ENCODE assay signal across 10 mouse cellular contexts in genomic region chrX:140567711-140568407, GRCm38 (mm10). TPM values are rescaled to one million over a fixed set of nuclear protein-coding genes. Genes with fewer than 3 reads are reported as not detected.
DNase-seq lines count a peak whose midpoint lies in the region; ATAC-seq and TF ChIP-seq lines count a peak whose summit lies in the region.
"Had no signal": no experiment of that assay in that cellular context is flagged by ENCODE, and none has a peak within 500 bp of the region (broad histone marks: within the 10 kb centered on the region; RNA-seq: fewer than 3 reads in every experiment).

No protein-coding gene starts in this region.

- peaks cover 26% of the 10 kb centered on the region for H3K4me1 ChIP-seq in liver, postnatal 0 days (ENCODE audit: insufficient read depth)
- H3K4me1 ChIP-seq: midbrain, embryonic 15.5 days had no signal

- TF ChIP-seq CTCF in liver, postnatal 0 days (IDR thresholded peaks at IDR 0.05; ENCODE audit: low read depth) = no peak
- TF ChIP-seq CTCF in left cerebral cortex, adult 2 months (IDR thresholded peaks at IDR 0.05) = no peak

- H3K4me2 ChIP-seq in liver, postnatal 0 days (ENCODE audit: low read depth, low read length) = 0 out of 2 replicates have a peak overlapping the region, but pooled peaks have one; percentile 4
- H3K4me2 ChIP-seq: midbrain, embryonic 15.5 days had no signal

- H3K27me3 ChIP-seq in liver, postnatal 0 days (ENCODE audit: insufficient read depth, low read length) = no peaks in the 10 kb centered on the region

- DNase-seq in adrenal gland, postnatal 14 days = peak; percentile 57
- no peak for DNase-seq in adrenal gland, adult 8-10 months
- peak; percentile 41 for DNase-seq in urinary bladder, postnatal 14 days (ENCODE audit: low spot score)
- no peak for DNase-seq in urinary bladder, postnatal 10 days (ENCODE audit: low spot score)
- DNase-seq in liver, postnatal 0 days = peak; percentile 65
- no peak for DNase-seq in urinary bladder, adult 2 months (ENCODE audit: low spot score)
- DNase-seq in left cerebral cortex, adult 2 months (ENCODE audit: extremely low spot score in 1 of 2, low spot score in 2 of 2) = no peak

- no peaks in the 10 kb centered on the region for H3K9me3 ChIP-seq in liver, postnatal 0 days (ENCODE audit: low read length)
- H3K9me3 ChIP-seq: midbrain, embryonic 15.5 days had no signal

- intact Hi-C loops in left cerebral cortex, adult 2 months (cut with DNase I) = no loop called here

- peak; percentile 98 for ATAC-seq in liver, postnatal 0 days
- no peak for ATAC-seq in frontal cortex, adult (ENCODE audit: low TSS enrichment)
- ATAC-seq: midbrain, embryonic 15.5 days had no signal

- H3K27ac ChIP-seq in liver, postnatal 0 days (ENCODE audit: low read depth) = peak overlapping the region; percentile 56
- no peak overlapping the region for H3K27ac ChIP-seq in left cerebral cortex, adult 2 months
- H3K27ac ChIP-seq: midbrain, embryonic 15.5 days had no signal

- peak; percentile 97 for TF ChIP-seq EP300 in liver, postnatal 0 days (IDR thresholded peaks at IDR 0.05; ENCODE audit: low read depth)

- H3K9ac ChIP-seq in liver, postnatal 0 days (replicated peaks) = no peak overlapping the region
- H3K9ac ChIP-seq: midbrain, embryonic 15.5 days had no signal

- no peak overlapping the region for H3K4me3 ChIP-seq in liver, postnatal 0 days (ENCODE audit: low read depth, low read length)
- no peak overlapping the region for H3K4me3 ChIP-seq in left cerebral cortex, adult 2 months
- H3K4me3 ChIP-seq: erythroblast, embryonic 14.5 days; midbrain, embryonic 15.5 days had no signal

- WGBS in liver, postnatal 0 days (ENCODE audit: insufficient replicate concordance) = 43% methylated on average over 1 of the region's 1 CpGs

- H3K36me3 ChIP-seq in liver, postnatal 0 days (replicated peaks; ENCODE audit: insufficient read depth, low read length) = 0 out of 2 replicates have a peak, but pooled peaks cover 3% of the 10 kb centered on the region
- H3K36me3 ChIP-seq: midbrain, embryonic 15.5 days had no signal

RNA-seq across cellular contexts. Expression of gene Tsc22d3, which starts 32.6 kb away (rescaled TPM):
- 126 and 203 TPM in 2 replicates for total RNA-seq in adrenal gland, postnatal 14 days (2021)
- 100 to 1,000 TPM in 3 of 4 experiments, 10 to 100 TPM in 1; 95.1 to 116 (median 103) TPM for total RNA-seq in adrenal gland, adult 8-10 months (2022)
- 23.6 and 34.2 TPM in 2 replicates for polyA plus RNA-seq in liver, postnatal 0 days (2015; fragmentation: Nextera tagmentation; extraction: Ambion mirVana)
- polyA plus RNA-seq in urinary bladder, adult 2 months (2012; rRNA removed) = 99.7 and 126 TPM in 2 replicates
- total RNA-seq in left cerebral cortex, adult 2 months (2021) = 100 to 1,000 TPM; 121 to 145 TPM

Comparison
In these comparisons a context has a peak if more than half of its experiments do, and no peak if none do; other contexts are left out.
1. DNase-seq: peak in adrenal gland, postnatal 14 days (single experiment), urinary bladder, postnatal 14 days (single experiment) and liver, postnatal 0 days (single experiment); none in adrenal gland, adult 8-10 months (single experiment), urinary bladder, postnatal 10 days (single experiment), urinary bladder, adult 2 months (single experiment) and left cerebral cortex, adult 2 months (0 of 2).